Mouse (Mus musculus) kidney, adult 2 months (tissue): Measurements from ENCODE around the gene Slfn2. TPM values are rescaled to one million over a fixed set of nuclear protein-coding genes. Genes with fewer than 3 reads are reported as not detected.
"Not testable (repeated sequence)": the region's sequence is repeated elsewhere in the genome, so short reads cannot be mapped to it uniquely, and the experiment has no call there.

Source experiments
- DNase-seq: peaks from one replicate; pipeline ENCODE4 v3.0.0; 2021
- H3K27ac ChIP-seq: fragments of 200-500 bp; 2 replicates; pipeline ENCODE4 v1.5.1; 2012; ENCODE audit warnings: low read depth, low read length, control low read depth, inconsistent platforms; ENCODE audit not compliant: insufficient read depth
- H3K27me3 ChIP-seq: fragments of 200-500 bp; replicated peaks from 2 replicates; pipeline ENCODE4 v1.6.1; 2012; ENCODE audit warnings: mild to moderate bottlenecking, moderate library complexity, low read length, inconsistent platforms; ENCODE audit not compliant: control insufficient read depth, insufficient read depth
- H3K36me3 ChIP-seq: fragments of 200-500 bp; 2 replicates; pipeline ENCODE4 v1.6.1; 2012; ENCODE audit warnings: mild to moderate bottlenecking, moderate library complexity, low read length, inconsistent platforms; ENCODE audit not compliant: control insufficient read depth, insufficient read depth
- H3K4me1 ChIP-seq: fragments of 200-500 bp; 2 replicates; pipeline ENCODE4 v1.6.1; 2011; ENCODE audit warnings: low read length; ENCODE audit not compliant: control insufficient read depth, insufficient read depth
- H3K4me3 ChIP-seq: fragments of 200-500 bp; 2 replicates; pipeline ENCODE4 v1.5.1; 2011; ENCODE audit warnings: mild to moderate bottlenecking, low read depth, low read length, control low read depth; ENCODE audit not compliant: insufficient read depth
- CTCF ChIP-seq: fragments of 200-500 bp; conservative IDR thresholded peaks from 2 replicates; pipeline ENCODE4 v1.5.1; 2011; ENCODE audit warnings: low read depth, mild to moderate bottlenecking, control low read depth, low read length, moderate library complexity, mixed read lengths; ENCODE audit not compliant: insufficient read depth, insufficient read length
- POLR2A ChIP-seq: fragments of 200-500 bp; IDR thresholded peaks from one replicate; pipeline ENCODE4 v1.6.1; 2011; ENCODE audit warnings: low read depth, low read length, control low read depth
- WGBS: fragments of 180-500 bp; shearing (Covaris S2); methylation state at CpG from one replicate; pipeline ENCODE4 v1.1.7; 2018; 5-methylcytosine and 5-hydroxymethylcytosine counted together
- polyA plus RNA-seq: library from polyadenylated mRNA; depleted of rRNA; stranded (reverse); fragments of >200 nt; gene quantifications from 2 replicates; pipeline ENCODE4 v1.2.3, GENCODE M21; 2012; rRNA removed

Gene Slfn2
- 4.0 and 7.3 TPM in 2 replicates for polyA plus RNA-seq

- Histone ChIP-seq H3K27ac (peak within 1 kb of the TSS; percentile 81), H3K4me3 (peak within 1 kb of the TSS; percentile 50), H3K4me1 (no peaks in the 10 kb centered on the region), H3K27me3 (no peaks in the 10 kb centered on the region; the same call in 1 of the 2 replicates), H3K36me3 (no peaks in the 10 kb centered on the region)
- TF ChIP-seq CTCF (no peak), POLR2A (no peak)
- DNase-seq, result peak; percentile 64
- 82% methylated on average over 2 of the region's 2 CpGs for WGBS
These were observed at the start of gene Slfn2 for GRCm38 (mm10) chr11:83064946-83065345. Gene Slfn2, plus strand, starts transcription at chr11:83065112.

GRCm38 (mm10) chr11:83016093-83016492 lies 48.8 kb upstream of the Slfn2 start:
- TF ChIP-seq CTCF (no peak), POLR2A (no peak)

GRCm38 (mm10) chr11:83019561-83020519 lies 45.1 kb upstream of the Slfn2 start:
- H3K4me3 ChIP-seq, result peak overlapping the region; percentile 41
- H3K27ac ChIP-seq, result peak overlapping the region; percentile 15
- 82% methylated on average over 18 of the region's 18 CpGs for WGBS
- H3K4me1 ChIP-seq, H3K36me3 ChIP-seq, H3K27me3 ChIP-seq: not testable (repeated sequence)
- DNase-seq, result peak; percentile 3

More at GRCm38 (mm10) chr11:83016093-83016492, 48.8 kb upstream of the Slfn2 start:
- Histone ChIP-seq H3K4me1 (no peaks in the 10 kb centered on the region), H3K36me3 (no peaks in the 10 kb centered on the region), H3K27me3 (no peaks in the 10 kb centered on the region; the same call in 1 of the 2 replicates), H3K27ac (no peak overlapping the region), H3K4me3 (no peak overlapping the region)
- no peak for DNase-seq

- H3K27me3 ChIP-seq, result no peaks in the 10 kb centered on the region
- TF ChIP-seq POLR2A (no peak), CTCF (no peak)
- no peaks in the 10 kb centered on the region for H3K36me3 ChIP-seq
- H3K4me3 ChIP-seq, result peak within 1 kb of the TSS; percentile 41
- peak; percentile 36 for DNase-seq
- H3K4me1 ChIP-seq, result no peaks in the 10 kb centered on the region
- WGBS, result 52% methylated on average over 5 of the region's 5 CpGs
- H3K27ac ChIP-seq, result peak within 1 kb of the TSS; percentile 15
These were observed 44.3 kb upstream of the Slfn2 start, which contains the start of gene Slfn8 for GRCm38 (mm10) chr11:83020621-83021020. Gene Slfn8, minus strand, starts transcription at chr11:83020810.

- WGBS, result 83% methylated on average over 3 of the region's 3 CpGs
- not testable (repeated sequence) for H3K4me3 ChIP-seq, H3K27ac ChIP-seq, DNase-seq, H3K36me3 ChIP-seq, H3K4me1 ChIP-seq, H3K27me3 ChIP-seq
These were observed 26.2 kb upstream of the Slfn2 start for GRCm38 (mm10) chr11:83038686-83039085.

GRCm38 (mm10) chr11:83039156-83039555 lies 25.8 kb upstream of the Slfn2 start:
- no peaks in the 10 kb centered on the region for H3K4me1 ChIP-seq

GRCm38 (mm10) chr11:83039796-83040195 lies 25.1 kb upstream of the Slfn2 start:
- no peak for DNase-seq
- no peak overlapping the region for H3K27ac ChIP-seq
- H3K4me1 ChIP-seq, result no peaks in the 10 kb centered on the region
- 11% methylated on average over 19 of the region's 19 CpGs for WGBS
- TF ChIP-seq CTCF (no peak), POLR2A (no peak)
- H3K27me3 ChIP-seq, result no peaks in the 10 kb centered on the region
- no peaks in the 10 kb centered on the region for H3K36me3 ChIP-seq
- H3K4me3 ChIP-seq, result no peak overlapping the region

More at GRCm38 (mm10) chr11:83039156-83039555, 25.8 kb upstream of the Slfn2 start:
- H3K27me3 ChIP-seq, result no peaks in the 10 kb centered on the region
- H3K27ac ChIP-seq, result no peak overlapping the region
- WGBS, result 79% methylated on average over 1 of the region's 1 CpGs
- no peak for DNase-seq
- no peaks in the 10 kb centered on the region for H3K36me3 ChIP-seq
- no peak overlapping the region for H3K4me3 ChIP-seq
- TF ChIP-seq POLR2A (no peak), CTCF (no peak)
